Mouse (Mus musculus) testis, postnatal 10 days (tissue): ENCODE measurements at regions not wholly inside any gene's neighbourhood (a gene's known extent, or its start where the extent isn't known, plus 50 kb on each side); places are given as distances from the start of the nearest gene placed in this dataset.

Experiments
- DNase-seq: peaks from one replicate; pipeline ENCODE4 v3.0.0; 2021; ENCODE audit warnings: low spot score

DNA sequence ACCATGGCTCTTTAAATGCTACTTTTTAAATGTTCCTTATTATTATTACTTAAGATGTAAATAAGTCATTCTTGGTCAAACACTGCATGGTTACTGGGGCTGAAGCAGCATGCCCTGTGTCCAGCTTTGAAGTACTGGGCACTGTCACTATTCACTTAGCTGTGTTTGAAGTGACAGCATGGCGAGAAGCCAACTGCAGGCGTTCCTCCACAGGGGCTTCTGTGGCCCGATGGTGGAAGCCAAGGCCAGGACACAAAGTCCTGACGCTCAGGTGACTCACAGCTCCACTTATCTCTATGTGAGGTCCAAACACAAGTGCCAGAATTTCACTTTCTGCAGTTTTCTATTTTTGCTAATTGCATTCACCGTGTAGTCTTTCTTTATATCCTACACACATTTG is 65.3 kb downstream of the Cdca7 start:
- no peak for DNase-seq

DNA sequence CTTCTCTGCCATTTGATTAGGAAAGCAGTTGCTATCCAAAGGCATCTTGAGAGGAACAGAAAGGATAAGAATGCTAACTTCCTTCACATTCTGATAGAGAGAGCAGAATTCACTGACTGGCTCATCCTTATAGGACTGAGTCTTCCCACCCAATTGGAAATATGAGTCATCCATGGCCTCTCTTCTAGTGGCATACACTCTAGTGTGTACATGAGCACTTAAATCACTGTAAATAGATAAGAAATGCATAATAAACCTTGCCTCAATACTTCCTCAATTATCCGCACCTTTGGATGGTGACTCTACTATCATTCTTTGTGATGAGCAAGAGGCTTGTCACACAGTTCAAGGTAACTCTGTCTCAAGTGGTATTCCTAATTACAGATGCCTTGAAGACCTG is 69.5 kb downstream of the Cdca7 start:
- DNase-seq = no peak

DNA sequence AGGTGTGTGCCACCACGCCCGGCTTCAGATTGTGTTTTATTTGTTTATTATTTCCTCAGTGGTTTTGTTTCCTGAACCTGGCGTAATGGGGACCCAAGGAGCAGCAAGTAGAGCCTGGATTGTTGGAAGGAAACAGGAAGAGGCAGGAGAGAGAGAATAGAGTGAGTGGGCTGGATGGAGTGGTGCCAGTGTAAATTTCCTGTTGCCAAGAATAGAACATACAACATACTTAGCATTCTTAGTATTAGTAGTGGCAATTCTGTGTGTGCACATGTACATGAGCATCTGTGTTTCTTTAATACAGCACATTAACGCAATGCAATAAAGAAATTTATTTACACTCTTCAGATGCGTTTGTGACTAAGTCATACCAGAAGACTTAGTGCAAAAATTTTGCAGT is 70.5 kb downstream of the Cdca7 start:
- DNase-seq = no peak

DNA sequence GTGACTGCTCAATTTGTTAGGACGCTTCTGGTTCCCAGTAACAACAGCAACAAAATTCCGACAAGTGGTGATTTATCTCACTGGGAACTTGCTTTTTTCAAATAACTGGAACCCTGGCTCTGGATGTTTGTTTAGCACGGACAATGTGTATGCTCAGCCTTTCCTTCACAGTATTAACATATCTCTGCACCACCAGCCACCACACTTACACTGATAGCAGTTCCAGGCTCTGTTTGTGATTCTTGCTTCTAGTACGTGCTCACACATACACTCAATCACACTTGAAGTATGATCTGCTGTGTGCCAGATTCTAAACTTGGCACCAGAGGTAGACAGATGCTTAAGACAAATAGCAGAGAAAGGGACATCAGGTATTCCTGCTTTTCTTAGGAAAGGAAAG is 71.0 kb downstream of the Cdca7 start:
- no peak for DNase-seq

DNA sequence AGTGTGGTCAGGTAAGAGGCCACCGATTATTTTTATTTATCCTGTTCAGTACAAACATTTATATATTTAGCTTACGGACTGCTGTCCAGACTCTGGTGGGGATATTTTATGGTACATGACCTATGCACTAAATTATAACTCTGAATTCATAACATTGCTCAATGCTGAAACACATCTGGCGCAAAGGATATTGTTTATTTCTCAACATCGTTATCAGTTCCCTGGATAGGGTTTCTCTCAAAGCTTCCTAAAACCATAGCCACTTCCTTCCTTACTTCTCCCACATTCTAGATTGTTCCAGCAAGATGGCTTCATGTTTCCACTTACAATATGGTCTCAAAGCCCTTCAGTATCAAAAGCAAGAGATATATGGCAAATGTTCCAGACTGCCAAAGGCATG is 75.3 kb downstream of the Cdca7 start:
- no peak for DNase-seq

DNA sequence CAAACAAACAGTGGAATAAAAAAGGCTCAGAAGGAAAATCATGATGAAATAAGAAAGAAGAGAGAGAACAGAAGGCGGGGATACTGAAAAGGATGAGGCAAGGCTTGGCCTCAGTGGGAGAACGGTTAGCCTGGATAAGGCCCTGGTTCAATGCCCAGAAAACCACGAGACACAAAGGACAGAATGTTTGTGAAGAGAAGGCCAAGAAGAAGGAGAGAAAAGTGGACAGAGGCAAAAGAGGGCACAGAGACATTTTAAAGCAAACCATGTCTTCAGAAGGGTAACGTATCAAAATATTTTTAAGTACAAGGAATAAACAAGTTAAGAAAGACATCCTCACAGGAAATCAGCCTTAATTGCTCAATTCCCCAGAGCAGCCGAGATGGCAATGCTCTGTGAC is 78.6 kb downstream of the Cdca7 start:
- DNase-seq = no peak

DNA sequence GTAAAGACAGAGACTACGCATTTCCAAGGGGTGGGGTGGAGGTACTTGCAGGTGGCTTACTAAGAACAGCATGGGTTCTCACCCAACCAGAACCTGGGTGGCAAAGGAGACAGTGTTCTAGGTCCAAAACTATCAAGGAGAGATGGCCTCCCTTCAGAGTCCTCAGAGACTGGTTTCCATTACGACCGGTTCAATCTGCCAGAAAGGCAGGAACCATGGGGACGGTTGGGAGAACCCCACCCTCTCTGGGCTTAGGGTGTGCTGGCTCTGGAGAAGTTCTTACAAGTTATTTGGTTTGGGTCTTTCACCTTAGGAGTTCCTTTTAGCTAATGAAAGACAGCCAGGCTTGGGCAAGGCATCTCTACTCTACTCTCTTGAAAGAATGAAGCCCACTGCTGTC is 79.2 kb downstream of the Cdca7 start:
- no peak for DNase-seq

DNA sequence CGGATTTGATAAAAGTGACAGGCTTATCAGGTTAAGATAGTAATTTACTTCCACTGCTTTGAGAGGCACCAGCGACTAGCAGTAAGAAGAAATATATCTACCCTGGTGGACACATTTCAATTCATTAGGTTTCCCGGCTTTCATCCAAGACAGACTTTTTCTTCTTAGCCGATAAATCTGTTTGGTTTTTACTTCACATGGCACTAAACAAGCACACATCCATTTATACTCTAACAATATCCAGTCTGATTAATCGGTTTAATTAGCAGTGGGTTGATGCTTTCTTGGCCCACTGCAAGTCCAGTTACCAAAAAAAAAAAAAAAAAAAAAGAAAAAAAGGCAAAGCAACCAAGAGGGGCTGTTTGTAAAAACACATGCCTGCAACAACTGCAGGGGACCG is 79.6 kb downstream of the Cdca7 start:
- DNase-seq = no peak

DNA sequence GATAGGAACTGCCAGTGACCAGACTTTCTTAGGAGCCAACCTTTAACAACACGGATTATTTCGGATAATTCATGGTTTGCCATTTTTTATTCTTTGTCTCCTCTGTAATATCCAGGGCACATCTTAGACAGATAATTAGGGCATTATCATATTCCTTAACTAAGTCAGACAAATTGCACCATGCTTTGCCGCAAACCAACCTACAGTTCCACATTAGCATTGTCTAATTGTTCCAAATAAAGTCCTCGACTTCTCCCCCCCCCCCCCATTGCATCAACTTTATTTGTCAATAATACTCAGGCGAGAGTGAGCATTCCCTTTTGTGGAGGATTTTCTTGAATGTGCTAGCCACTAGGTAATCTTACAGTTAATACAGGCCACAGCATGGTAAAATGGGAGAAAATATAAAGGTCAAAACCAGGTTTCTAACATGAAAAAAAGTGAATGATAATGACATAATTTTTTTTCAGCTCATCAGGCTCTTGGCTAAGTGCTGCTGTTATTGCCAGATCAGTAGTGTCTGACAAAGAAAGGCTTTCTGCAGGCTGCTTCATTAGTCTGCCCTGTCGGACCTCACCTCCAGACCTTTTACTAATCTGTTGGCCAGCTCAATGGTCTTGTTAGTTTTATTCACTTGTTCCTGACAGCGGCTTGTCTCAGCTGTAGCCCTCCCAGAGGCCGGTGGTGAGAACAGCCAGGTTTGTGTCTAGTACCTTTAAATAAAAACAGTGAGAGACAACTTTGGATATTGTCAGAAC is 80.3 kb downstream of the Cdca7 start:
- no peak for DNase-seq

DNA sequence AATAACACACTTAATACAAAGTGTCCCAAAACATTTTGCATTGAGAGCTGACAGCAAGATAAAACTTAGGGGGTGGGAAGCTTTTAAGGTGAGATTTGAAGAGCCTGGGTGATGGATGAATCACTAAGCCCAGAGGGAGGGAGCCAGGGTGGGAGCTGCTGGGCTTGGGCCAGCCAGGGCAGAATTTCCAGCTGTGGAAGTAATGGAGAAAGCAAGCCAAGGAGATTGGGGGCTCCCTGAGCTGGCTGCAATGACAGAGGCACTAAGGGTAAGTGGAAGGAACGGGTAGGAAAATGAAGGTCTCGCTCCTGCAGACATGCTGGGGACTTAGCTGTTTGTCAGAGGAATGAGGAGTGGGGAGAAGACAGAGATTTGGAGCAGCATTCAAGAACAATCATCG is 81.2 kb downstream of the Cdca7 start:
- DNase-seq = no peak

DNA sequence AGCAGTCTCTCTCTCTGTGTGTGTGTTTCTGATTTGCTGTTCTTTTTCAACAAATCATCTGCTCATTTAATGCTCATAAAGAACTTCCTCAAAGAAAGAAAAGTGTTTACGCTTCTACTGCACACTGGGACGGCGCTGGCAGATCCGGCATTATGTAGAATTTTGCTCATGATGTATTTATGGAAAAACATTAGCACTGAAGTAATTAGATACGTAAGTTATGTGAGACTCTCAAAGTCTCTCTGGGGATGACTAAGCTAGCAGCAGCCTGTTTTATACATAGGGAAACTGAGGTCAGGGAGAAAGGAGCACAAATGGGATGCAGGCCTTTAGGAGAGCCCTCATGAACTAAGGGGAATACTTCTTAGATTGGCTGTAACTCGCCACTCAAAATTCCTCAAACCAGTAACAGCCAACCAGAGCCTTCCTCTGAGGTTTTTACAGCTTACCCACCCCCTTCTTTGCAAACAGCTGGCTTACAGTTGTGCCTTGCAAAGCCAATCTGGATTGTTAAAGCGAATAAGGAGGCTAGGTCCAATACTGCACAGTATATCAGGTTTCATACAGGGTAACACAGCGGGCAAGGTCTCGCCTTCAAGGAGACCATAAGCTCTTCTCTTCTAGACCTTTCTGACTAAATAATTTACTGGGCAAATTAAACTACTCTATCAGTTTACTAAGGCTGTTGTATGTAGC is 81.8 kb downstream of the Cdca7 start:
- no peak for DNase-seq

DNA sequence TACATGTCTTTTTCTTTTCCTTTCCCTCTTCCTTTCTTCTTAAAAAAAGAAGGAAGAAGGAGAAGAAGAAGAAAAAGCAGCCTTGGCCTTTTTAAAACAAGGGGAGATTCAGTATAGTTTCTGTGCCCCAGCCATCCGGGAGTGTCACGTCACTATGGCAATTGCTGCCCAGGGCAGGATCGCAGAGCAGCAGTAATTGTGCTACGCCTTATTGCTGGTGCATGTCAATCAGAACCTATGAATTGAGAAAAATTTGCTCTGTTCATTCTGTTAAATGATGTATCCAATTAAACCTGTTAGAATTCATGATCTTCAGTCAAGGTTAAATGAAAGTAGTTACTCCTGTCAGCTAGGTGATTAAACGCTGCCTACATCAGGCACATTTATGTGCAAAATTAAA is 85.4 kb downstream of the Cdca7 start:
- DNase-seq = no peak

DNA sequence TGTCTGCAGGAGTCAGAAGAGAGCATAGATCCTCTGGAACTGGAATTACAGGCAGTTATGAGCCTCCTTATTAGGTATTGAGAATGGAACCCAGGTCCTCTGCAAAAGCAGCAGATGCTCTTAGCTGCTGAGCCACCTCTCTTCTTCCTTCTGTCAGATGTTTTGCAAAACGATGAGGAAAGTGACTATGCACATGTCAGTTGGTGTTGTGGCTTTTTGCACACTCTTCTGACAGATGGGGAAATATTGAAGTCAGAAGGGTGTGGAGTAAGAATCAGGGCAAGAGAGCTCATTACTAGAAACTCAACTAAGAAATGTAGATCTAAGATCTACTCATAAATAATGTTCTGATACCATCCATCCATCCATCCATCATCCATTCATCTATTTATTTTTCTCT is 102.4 kb downstream of the Cdca7 start:
- DNase-seq = no peak

DNA sequence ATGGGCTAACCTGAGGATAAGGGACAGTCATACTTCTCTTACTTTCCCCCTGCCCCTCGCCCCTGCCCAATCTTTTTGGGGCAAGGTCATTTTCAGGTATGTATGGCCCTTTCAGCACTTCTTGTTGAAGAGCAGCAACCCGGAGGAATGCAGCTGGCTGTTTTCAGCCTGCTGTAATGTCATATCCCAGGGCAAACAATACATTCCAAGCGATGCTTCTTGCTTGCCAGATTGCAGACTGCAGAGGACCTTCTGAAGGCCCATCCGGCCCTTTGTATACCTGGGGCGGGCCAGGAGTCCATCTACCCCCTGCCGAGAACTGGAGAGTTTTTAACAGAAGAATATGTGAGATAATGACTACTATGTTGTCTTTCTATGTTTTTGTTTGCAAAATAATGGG is 105.2 kb downstream of the Cdca7 start:
- no peak for DNase-seq

DNA sequence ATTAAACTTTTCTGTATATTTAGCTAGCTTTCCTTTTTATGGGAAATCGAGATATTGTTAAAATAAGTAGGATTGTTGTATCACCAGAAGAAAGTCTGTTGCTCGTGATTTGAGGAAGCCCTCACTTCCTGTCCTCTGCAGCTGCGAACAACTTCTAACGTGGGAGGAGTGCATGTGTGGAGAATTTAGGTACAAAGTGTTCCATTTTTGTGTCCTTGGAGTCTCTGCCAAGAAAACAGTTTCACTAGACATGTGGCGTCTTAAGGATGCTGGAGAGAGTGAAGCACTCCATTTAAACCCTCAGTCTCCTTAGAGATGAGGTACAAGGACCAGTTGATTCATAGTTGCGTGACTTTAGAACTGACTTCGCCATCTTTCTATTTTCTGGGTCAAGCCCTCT is 112.9 kb downstream of the Cdca7 start:
- no peak for DNase-seq

DNA sequence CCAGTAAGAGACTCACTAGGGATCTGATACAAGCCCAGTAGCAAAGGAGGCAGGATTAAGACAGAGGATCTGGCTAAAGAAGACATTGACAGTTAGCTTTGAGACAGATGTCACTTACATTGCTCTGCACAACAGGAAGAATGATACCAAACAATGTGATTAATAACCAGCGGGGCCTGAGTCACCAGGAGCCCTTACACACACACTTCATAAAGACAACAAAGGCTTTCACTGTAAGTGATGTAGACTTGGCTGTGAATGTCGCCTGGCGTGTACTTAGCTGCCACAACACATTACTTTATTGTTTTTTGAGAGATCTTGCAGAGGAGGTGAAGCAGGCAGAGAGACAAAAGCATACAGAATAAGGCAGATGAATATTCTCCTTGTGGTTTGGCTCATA is 116.1 kb downstream of the Cdca7 start:
- DNase-seq = no peak

DNA sequence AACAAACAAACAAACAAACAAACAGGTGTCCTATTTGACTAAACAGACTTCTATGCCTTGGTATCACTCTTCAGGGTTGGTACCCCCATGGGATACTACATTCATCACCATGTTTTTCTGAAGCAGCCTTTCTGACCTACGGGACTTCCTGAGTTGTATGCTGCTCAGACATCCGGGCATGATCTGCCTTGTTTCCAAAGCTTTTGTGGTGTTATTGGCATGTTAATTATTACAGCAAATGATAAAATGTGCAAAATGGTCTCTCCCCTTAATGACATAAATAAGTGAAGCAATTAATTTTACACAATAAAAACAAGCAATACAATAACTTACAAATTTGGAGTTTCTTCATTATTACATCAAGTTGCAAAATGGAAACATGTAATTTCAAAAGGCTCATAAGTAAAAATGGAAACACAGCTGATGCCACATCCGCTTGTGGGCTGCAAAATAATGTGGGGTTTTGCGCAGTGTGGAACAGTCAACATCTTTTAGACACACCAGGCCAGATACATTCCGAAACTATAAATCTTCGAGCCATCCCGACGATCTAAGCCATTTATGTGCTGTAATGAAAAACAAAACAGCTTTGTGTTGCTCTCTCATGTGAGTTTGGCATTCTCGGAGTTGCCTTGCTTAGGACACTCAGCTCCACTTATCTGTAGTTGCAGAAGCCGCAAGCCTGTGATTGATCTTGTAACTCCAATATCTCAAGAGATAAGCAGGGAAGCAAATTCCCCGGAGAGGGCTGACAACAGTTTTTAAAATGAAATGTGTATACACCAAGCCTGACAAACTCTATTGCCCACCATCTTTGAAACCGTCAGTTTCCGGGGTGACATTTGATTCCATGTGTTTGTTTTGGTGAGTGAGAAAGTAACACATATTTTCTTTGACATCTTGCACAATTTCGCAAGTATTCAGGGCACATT is 121.3 kb downstream of the Cdca7 start:
- DNase-seq = no peak

DNA sequence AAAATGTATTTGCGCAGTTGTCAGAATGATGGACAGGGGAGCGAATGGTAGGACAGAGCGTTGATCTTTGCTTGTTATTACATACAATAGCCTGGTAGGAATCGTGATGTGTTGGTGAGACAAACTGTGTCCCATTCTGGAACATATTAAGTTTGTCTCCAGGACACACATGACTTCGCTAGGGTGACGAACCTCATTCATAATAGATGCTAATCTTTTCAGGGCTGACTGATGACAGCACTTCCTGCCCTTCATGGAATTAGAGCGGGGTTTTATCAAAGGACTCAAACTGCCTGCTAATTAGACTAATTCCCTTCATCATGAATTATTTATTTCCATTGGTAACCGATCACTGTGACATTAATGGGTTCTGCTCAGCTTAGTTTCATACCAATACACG is 122.0 kb downstream of the Cdca7 start:
- DNase-seq = no peak

DNA sequence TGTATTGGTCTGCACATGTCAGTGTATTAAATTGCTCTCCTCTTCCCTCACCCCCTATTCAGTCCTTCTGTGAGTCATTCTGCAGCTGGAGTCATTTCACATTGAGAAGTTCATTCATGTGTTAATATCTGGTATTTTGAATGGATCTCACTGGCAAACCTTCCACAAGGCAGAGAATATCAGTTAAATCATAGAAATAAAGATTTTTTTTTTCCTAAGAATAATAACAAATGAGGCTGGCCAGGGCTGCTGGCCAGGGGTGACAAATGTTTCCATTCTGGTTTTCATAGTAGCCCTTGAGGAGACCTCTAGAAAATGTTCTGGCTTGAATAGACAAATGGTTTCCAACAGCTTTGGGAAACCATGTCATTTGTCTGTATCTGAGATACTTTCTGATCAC is 124.8 kb downstream of the Cdca7 start:
- DNase-seq = no peak

DNA sequence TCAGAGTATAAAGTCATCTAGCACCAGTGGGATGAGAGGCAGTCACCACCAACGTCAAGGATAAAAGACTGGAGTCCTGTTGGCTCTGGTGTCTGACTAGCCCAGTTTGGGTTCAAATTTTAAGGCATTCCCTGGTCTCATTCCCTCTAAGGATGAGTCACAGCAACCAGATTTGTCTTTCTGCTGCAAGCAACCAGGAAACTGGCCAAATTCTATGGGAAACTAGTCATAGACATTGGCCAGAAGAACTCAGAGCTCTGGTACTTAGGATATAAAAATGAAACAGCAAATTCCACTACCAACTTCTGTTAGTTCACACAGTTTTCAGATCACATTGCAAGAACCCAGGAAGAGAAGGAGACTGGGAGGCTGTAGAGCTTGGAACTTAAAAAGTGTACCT is 126.2 kb downstream of the Cdca7 start:
- DNase-seq = no peak

DNA sequence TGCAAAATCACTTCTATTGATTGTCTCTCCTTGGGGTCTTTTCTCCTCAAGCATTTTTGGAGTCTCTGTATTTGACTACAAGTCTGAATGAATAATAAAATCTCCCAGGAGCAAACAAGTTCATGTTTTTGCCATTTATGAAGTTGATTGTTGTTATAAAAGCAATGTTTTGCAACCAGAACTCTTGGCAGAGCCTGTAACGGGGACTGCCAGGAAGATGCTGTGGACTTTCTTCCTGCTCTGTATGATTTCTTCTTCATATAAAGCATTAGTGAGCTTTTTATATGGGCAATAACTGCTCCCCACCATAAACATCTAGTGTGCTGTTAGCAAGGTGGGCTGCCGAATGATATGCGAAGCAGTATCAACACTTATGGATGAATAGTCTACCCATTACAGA is 136.3 kb downstream of the Cdca7 start:
- no peak for DNase-seq

DNA sequence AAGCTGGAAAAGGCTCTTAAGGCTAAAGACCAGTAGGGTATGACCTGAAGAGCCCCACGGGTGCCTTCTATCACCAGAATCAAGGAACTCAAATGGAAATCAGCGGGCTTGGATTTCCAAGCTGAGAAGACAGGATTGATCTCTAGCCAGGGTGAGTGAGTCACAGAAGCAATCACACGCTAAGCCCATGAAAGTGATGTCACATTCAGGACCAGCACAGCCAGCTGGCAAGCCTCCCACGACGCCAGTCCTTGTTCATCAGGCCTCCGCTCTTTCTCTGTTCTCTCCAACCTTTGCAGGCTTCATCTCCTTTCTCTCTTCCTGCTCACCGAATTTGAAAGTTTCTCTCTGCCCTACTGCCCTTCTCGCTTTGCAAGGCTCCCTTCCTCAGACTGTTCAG is 138.3 kb downstream of the Cdca7 start:
- peak; percentile 54 for DNase-seq

DNA sequence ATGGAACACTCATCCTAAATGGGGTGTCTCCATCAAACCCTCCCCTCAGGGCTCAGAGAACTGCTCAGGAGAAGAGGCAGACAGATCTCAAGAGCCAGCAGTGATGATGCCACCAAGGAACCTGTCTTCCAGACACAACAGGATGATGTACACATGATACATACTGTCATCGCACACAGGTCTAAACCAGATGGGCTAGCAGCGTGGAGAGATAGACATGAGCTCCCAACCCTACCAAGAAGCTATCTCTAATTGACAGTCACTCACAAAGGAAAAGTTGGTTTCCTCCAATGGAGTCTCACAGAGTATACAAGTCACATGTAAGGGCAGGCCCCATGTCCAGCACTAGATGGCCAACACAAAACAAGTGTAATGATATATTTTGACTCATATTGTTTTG is 139.9 kb downstream of the Cdca7 start:
- DNase-seq = no peak
